Mouse (Mus musculus) heart, postnatal 25 days (tissue): ENCODE results near the gene Sumo1. TPM values are rescaled to one million over a fixed set of nuclear protein-coding genes. Genes with fewer than 3 reads are reported as not detected.

ENCODE experiments used
- DNase-seq: peaks from one replicate; pipeline ENCODE4 v3.0.0; 2022; ENCODE audit warnings: low spot score
- intact Hi-C: fragments of 180-260 bp; cut with DNase I; formaldehyde crosslinking; loops from one replicate; pipeline ENCODE4 v1.15.1; 2025
- total RNA-seq, 2 experiments: library from RNA; stranded (reverse); gene quantifications; 2 replicates each; pipeline ENCODE4 v1.2.3; 2021

Sumo1 gene
- total RNA-seq, 2 experiments from 2014 or later = 58.5 to 59.6 TPM

DNA sequence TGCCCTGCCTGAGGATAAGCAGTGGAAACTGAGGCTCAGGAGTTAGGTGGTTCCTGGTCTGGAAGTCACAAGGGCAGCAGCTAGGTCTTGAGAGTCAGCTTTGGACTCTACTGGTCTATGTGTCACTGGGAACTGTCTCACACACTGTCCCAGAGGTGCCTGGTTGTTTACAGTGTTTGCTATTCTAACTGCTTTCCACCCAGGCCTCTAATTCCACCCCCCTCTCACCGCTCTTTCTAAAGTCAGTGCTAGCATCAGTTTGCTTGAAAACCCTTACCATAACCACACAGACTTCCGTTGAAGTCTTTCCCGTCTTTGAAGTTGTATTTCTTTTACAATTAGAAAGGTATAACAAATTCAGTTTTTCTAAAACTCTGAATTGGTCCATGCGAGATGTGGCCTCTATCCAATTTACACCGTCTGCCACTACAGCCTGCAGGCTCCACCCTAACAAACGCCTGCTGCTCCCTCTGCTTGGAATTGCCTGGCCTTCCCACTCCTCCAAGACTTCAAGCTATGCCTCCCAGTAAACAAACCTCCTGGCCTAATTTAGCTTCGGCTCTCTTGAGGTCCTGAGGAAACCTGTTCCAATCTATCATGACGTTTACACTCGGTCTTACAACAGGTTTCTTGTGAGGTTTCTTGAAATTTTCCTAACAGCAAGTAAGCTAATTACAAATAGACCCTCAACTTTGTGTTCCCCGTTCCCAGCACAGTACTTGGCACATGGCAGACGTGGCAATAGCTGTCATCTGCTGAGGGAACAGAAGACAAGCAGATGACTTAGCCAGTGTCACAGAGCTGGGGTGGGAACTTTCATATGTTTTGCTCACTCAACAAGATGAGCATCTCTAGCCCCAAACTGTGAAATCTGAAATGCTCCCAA lies 67.9 kb downstream of the Sumo1 start:
- DNase-seq = no peak
- intact Hi-C loops = no loop called here

GRCm38 (mm10) chr1:59595609-59596008 lies 75.0 kb downstream of the Sumo1 start:
- intact Hi-C loops = no loop called here
- DNase-seq = no peak

DNA sequence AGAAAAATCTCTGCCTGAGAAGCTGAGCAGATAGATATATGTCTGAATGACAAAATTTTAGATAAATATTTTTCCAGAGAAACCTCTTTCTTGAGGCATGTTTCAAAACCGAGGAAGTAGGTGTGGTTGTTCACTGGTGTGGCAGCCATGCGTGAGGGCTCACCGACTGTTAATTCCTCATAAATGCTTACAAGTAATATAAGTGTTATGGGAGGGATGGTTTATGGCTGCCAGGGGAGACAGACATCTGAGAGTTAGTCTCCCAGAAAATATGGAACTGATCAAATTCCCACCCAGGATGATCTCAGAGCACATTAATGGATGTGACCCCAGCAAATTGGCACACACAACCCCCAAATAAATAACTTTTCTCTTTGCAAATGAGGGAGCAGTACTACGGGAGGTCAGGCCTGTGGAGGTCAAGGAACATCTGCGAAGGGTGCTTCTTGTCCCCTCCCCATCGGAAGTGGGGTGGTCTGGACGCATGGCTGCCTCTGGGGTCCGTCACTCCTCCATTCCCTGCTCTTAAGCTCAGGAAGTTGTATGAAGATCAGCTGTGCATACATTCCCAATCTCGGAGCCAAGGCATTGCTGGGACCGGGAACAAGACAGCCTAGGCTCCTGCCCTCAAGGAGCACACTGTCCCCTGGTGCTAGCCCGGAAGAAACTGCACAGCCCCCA lies 75.9 kb downstream of the Sumo1 start:
- DNase-seq = no peak
- intact Hi-C loops = no loop called here

DNA sequence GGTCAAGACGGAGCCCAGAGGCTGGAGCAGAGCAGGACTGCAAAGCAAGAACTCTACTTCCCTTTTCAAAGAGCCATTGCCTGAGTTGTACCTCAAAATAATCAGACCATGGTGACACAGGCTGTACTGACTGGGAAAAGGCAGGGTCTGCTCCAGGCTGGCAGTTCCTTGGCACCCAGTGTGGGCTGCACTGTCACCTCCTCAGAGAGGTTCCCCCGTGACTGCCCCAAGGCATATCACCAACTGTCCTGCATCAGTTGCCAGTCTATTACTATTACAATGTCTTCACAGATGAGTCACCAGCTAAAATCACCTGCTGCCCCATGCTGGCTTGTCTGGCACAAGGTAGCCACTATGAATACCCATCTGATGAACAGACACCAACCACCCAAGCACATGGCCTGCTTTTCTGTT lies 77.0 kb downstream of the Sumo1 start:
- intact Hi-C loops = no loop called here
- no peak for DNase-seq

- intact Hi-C loops = no loop called here
- DNase-seq = no peak
Observed at GRCm38 (mm10) chr1:59592876-59593275, 77.8 kb downstream of the Sumo1 start.

GRCm38 (mm10) chr1:59592359-59592758 lies 78.3 kb downstream of the Sumo1 start:
- intact Hi-C loops = no loop called here
- DNase-seq = no peak

DNA sequence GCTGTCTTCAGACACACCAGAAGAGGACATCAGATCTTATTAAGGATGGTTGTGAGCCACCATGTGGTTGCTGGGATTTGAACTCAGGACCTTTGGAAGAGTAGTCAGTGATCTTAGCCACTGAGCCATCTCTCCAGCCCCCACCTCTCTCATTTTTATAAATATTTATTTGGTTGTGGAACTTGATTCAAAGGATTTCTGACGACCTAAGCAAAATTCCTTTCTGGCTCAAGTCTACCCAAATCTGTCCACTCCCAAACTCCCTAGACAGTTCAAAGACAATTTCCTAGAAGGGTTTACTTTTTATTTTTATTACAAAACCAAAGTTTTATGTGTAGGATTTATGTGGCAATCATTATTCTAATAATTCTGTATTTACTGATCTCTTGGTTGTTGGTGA lies 81.4 kb downstream of the Sumo1 start:
- DNase-seq = no peak
- intact Hi-C loops = loop anchor here (10.0 kb wide), 2 partner anchors 104 to 164 kb away; partner anchors contain the start of gene Fzd7

DNA sequence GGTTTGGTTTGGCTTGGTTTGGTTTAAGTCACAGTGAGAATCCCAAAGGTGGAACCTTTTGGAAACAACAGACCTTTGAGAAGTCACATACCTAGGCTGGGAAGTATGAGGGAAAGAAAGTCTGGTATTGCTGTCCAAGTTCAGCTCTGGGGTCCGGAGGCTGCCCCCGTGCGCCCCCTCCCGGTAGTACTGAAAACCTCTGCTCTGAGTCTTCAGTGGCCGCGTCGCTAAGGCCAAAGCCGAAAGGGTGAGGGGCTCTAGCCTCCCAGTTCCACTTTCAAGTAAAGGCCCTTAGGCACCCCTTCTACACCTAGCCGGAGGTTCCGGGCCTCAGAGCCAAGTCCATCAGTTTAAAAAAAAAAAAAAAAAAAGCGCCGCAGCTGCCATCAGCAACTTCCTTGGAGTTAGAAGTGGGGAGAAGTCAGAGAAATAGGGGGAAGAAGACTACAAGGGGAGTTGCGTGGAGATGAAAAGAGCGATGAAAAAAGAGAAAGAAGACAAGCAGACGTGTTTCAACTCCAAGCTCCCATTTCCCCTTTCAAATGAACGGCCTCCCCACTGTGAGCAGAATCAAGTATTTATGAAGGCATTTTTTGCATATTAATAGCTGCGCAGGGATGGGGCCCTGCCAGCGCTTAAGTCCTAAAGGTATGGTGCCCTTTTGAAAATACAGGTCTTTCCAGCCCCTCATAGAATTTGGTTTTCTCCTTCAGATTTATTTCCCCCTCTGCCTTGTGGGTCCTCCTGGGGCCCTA lies 85.8 kb downstream of the Sumo1 start:
- DNase-seq = peak; percentile 18
- intact Hi-C loops = loop anchor here (1.0 to 10.0 kb wide), 4 partner anchors 38 to 269 kb away; partner anchors contain the start of gene Fzd7

DNA sequence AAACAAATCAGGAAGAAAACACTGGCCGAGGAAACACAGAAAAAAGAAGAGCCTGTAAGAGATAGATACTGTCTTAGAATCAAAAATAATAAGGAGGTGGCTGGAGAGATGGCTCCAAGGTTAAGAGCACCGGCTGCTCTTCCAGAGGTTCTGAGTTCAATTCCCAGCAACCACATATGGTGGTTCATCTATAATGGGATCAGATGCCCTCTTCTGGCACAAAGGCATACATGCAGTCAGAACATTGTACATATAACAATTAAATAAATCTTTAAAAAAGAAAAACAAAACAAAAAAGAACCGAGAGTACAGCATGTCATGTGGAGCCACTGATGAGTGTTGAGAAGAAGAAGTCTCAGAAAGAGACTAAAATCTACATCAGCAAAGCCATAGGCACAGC lies 89.8 kb downstream of the Sumo1 start:
- intact Hi-C loops = loop anchor here (10.0 kb wide), 2 partner anchors 96 to 156 kb away; partner anchors contain the start of gene Fzd7
- no peak for DNase-seq

DNA sequence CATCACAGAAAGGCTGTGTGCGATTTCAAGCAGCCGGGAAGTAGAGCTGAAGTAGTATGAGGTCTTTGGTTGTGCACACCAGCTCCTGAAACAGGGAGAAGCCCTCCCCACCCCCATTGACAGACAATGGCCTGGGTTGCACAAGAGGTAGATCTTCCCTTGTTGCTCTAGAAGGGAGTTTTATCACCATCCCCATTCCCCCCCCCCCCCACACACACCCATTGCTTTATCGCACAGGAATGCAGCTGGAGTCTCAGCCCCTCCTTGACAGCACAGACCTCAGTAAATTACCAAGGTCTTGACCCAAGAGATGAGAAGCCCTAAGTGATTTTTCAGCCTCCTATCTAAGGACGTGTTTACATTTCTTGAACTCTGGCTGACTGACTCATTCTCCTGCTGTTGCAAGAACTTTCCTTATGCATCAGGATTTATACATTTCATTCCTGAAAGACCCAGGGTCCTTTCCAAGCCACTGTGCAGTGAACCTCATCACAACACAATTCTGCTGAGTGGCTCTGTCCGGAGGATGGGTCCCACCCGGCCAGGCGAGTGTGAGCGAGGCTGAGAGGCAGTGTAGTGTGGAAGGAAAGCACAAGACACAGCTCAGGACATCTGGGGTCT lies 90.4 kb downstream of the Sumo1 start:
- DNase-seq = no peak
- intact Hi-C loops = loop anchor here (10.0 kb wide), 2 partner anchors 95 to 155 kb away; partner anchors contain the start of gene Fzd7

DNA sequence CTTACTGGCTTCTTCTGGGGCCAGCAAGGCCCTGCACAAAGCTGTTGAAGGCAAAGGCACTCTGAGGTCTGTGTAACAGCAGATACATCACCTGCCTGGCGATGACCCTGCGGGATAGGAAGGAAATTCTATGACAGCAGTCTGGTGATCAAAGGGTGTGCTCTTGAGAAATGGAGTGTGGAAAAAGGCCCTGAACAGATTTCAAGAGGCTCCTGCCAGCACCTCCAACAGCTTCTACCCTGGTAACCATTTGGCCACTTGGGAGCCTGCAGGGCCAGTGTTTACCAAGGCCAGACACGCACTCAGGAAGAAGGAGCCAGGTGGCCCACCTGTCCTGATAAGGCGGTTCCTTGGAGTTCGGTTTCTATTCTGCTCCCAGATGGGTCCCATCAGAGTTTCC lies 91.3 kb downstream of the Sumo1 start:
- DNase-seq = no peak
- intact Hi-C loops = no loop called here

DNA sequence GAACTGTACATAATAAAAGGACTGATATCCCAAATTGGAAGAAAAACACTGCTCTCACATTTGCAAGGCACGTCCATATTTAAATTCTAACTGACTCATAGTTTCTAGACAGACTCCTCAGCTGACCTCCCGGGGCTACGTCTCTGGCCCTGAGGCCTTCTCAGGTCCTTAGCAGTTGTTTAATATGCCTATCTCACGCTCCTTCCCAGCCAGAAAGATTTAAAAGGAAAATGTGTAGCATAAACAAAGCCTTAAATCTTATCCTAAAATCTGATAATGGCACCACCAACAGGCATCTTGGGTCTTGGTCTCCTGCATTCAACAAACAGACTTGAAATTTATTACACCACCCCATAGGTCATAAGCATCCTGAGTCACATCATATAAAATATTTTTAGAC lies 91.9 kb downstream of the Sumo1 start:
- DNase-seq = no peak
- intact Hi-C loops = no loop called here

GRCm38 (mm10) chr1:59574262-59575187 lies 96.1 kb downstream of the Sumo1 start:
- intact Hi-C loops = no loop called here
- DNase-seq = no peak

- intact Hi-C loops = no loop called here
- DNase-seq = no peak
Observed at GRCm38 (mm10) chr1:59573843-59574242, 96.8 kb downstream of the Sumo1 start.

DNA sequence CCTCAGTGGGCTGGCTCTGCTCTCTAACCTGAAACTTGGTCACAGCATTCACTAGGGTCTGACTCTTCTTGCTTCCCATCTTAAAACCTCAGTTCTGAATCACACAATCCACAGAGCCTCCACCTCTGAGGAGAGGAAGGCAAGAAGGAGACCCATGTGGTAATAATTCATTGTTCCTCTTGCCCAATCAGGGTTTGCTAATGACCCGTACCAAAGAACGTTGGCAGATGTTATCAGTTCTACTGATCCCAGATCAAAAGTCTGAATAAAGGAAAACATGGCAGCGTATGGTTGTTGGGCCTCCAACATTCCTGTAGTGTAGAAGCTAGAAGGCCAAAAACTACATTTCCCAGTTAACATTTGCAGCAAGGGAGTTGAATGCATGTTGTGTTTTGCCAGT lies 99.1 kb downstream of the Sumo1 start:
- DNase-seq = no peak
- intact Hi-C loops = no loop called here

- no peak for DNase-seq
- intact Hi-C loops = no loop called here
Observed at GRCm38 (mm10) chr1:59570767-59571166, 99.9 kb downstream of the Sumo1 start.

GRCm38 (mm10) chr1:59569301-59569700 lies 101.3 kb downstream of the Sumo1 start:
- no peak for DNase-seq
- intact Hi-C loops = no loop called here

DNA sequence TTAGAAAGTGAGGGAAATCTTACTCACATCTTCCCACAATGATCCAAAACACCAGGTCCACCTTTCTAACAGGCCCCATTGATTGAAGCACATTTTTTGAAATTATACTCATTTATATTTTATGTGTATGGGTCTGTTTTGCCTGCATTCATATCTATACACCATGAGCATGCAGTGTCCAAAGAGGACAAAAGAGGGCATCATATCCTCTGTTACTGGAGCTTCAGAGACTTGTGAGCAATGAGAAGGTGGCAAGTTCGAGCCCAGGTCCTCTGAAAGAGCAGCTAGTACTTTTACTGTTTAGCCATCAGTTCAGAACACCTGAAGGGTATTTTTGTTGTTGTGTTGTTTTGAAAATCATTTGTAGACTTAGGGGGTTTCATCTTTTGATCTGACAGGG lies 102.4 kb downstream of the Sumo1 start:
- no peak for DNase-seq
- intact Hi-C loops = no loop called here

DNA sequence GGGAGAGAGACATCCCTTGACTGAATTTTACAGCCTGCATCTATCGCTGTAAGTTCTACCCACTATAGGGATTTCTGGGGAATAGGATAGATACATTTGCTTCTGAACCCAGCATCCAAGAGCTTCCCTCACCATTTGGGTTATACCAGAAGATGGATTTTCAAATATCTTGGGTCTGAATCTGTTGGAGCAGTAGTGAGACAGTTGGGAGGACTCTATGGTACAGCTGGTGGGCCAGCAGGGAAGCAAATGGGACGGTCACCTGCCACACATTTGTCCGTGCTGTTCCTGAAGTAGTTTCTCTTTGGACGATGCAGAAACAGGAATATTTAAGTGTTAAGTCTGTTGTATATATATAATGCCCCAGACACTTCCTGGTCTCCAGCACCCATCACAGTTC lies 103.1 kb downstream of the Sumo1 start:
- intact Hi-C loops = no loop called here
- DNase-seq = no peak
